Mouse (Mus musculus) megakaryocyte progenitor cell, adult 5-6 weeks (primary cell): Measurements from ENCODE around the gene Lyz2. TPM values are rescaled to one million over a fixed set of nuclear protein-coding genes. Genes with fewer than 3 reads are reported as not detected.
"Not testable (repeated sequence)": the region's sequence is repeated elsewhere in the genome, so short reads cannot be mapped to it uniquely, and the experiment has no call there.

Experiments used
- ATAC-seq: replicated peaks from 2 replicates; pipeline ENCODE4 v1.8.0; 2016; ENCODE audit warnings: mild to moderate bottlenecking, moderate TSS enrichment, inconsistent platforms; ENCODE audit not compliant: poor library complexity
- total RNA-seq, 2 experiments: library from RNA; stranded (forward) in 1 of 2; stranded (reverse) in 1 of 2; fragments of 157-497, 149-512 nt in 1 of 2; fragments of 200-1000 nt in 1 of 2; gene quantifications; 2 replicates each; pipeline versions ENCODE4 v1.2.3 to v1.2.4; 2015 to 2017

Lyz2 gene
- total RNA-seq (2015) (545 and 765 TPM in 2 replicates), total RNA-seq (2017) (600 and 820 TPM in 2 replicates)

DNA sequence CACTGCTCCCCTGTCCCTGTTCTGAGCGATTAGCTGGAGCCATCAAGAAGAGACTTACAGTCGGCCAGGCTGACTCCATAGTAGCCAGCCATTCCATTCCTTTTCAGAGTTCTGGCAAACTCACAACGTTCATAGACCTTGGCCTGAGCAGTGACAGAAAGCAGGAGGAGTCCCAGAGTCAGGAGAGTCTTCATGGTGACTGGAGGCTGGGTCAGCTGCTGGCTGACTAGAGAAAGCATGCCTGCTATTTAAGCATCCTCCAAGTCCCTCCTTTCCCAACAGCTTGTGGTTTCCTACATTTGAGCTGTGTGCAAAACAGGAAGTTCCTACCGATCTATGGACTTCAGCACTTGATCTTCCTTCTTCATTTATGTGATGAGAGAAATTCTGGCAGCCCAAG is at the start of gene Lyz2:
Gene Lyz2, minus strand, starts transcription at position 273 of the 400 bp plus-strand sequence.
- peak; percentile 75 for ATAC-seq

DNA sequence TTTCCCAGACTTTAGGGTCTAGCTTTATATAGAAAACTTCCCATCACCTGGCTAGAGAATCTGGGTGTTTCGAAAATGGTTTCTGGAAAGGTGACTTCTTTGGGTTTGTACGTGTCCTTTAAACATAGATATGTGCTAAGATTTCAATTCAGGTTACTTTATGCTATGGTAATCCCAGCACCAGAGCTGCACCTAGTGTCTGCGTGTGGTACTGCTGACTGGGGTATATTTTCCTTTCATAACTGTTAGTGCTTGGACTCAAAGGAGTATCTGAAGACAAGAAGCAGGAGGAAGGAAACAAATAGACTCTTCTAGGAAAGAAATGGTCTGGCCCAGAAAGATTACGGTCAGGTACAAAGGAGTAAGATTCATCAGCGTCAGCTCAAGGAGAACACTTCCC is 48.4 kb upstream of the Lyz2 start:
- peak; percentile 95 for ATAC-seq

DNA sequence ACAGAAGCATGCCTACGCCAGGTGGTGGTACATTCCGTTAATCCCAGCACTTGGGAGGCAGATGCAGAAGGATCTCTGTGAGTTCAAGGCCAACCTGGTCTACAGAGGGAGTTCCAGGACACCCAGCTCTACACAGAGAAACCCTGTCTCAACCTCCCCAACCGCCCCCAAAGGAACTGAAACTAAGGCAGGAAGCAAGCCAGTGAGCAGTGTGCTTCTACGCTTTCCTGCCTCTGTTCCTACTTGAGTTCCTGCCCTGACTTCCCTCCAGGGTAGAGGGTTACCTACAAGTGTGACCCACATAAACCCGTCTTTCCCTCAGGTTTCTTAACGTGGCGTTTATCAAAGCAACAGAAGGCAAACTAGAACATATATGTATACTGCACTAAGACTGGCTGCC is 41.7 kb upstream of the Lyz2 start:
- peak; percentile 93 for ATAC-seq

DNA sequence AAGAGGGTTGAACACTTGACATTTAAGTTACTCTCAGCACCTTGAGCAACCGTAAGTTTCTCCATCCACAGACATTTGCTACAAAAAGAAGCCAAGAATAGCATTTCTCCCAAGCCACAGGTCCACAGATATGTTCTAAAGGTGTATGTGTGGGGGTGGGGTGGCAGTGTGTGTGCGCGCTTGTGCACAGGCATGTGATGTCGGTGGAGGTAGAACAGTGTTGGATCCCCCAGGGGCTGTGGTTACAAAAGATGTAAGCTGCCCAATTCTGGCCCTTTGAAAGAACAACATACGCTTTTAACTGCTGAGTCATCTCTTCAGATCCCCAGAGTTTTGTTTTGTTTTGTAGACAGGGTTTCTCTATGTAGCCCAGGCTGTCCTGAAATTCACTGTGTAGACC is 40.5 kb upstream of the Lyz2 start:
- no peak for ATAC-seq

DNA sequence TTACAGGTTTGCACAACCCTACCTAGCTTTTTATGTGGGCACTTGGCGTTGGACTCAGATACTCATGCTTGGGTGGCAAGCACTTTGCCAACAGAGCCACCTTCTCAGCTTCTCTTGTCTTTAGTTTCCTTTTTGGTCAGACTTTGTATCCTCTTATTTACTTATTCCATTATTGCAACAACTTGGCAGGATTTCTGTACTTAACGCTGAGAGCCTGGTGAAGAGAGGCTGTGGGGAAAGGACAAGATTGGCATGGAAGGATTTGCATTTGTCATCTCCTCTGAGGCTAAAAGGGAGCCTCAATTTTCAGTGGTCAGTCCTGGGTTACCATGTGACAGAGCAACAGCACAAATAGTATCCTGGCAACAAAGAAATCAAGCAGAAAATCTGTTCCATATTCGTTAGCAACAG is 38.5 kb upstream of the Lyz2 start:
- ATAC-seq, result no peak

DNA sequence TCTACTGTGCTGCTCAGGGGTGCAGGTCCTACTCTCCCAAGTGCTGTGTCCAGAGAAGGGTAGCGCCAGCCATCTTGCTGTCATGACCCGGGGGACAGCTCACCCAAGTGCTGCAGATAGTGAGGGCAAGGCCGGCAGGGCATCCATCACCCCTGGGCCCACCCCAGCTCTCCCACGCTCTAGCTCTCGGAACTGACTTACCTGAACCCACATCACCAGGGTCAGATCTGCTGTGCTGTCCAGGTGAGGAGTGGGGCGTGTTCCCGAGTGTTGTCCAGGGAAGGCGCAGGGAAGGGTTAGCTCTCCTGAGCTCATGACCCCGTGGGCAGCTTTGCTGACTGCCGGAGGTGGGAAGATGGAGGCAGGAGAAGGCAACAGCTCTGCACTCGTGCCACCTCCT is 34.3 kb upstream of the Lyz2 start:
- no peak for ATAC-seq

DNA sequence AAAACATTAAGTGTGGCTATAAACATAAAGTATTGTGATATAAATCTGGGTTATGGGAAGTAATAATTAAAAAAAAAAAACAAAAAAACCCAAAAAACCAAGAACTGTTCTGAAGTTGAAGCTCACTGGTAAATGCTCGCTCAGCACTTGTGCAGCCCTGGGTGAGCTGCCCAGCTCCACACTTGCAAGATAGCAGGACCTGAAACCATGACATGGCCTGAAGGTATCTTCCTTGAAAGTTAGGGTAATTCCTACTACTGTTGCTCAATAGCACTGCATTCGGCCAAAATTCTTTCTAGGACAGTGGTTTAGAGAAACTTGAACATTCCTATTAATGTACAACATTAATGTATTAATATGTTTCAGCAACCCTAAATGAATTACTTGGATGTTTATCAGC is 31.0 kb upstream of the Lyz2 start:
- 0 out of 2 replicates have a peak, but pooled peaks have one; percentile 34 for ATAC-seq

DNA sequence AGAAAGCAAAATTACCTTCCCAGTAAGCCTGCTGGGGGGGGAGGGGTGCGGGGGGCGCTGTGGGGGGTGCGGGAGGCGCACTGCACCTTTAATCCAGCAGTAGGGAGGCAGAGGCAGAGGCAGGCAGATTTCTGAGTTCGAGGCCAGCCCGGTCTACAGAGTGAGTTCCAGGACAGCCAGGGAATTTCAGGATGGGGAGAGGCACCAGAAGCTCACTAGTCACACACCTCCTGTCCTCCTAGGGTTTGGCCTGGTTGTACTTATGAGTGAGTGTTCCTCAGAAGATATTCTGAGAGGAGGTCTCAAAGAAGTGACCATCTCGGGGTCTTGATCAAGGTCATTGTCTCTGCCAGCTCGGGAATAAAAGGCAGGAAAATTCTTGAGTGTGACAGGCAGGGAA is 30.0 kb upstream of the Lyz2 start:
- no peak for ATAC-seq

DNA sequence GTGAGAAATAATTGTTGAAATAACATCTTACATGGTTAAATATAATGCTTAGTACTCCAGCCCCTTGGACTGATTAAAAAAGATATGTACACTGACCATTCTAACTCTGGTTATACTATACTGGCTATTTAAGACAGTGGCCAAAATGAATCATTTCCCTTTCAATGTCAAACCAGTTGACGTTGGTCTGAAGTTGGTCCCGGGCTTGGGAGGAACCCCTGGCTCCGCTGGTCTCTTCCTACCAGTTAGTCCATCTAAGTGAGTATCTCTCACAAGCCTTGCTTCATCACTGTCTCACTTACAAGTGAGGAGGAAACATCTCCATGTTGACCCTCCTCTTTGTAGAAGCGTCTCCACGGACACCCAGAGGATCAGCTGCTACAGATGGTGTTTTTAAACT is 22.2 kb upstream of the Lyz2 start:
- no peak for ATAC-seq

DNA sequence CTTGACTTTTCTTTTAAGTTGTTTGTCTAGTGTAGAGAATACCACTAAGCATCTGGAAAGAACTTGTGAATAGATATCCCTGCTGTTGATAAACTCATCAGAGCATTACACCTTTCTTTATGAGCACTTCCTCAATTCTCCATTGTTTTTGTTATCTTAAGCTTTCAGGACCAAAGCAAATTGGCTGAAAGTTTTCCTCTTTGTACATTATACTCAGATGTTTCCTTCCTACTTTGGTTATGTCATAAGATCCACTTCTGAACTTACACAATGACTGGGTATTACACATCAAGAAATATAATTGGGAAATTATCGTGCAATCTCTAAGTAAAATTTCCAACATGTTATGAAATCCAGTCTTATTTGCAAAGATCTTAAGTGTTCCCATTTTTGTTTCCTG is 19.6 kb upstream of the Lyz2 start:
- peak; percentile 81 for ATAC-seq

DNA sequence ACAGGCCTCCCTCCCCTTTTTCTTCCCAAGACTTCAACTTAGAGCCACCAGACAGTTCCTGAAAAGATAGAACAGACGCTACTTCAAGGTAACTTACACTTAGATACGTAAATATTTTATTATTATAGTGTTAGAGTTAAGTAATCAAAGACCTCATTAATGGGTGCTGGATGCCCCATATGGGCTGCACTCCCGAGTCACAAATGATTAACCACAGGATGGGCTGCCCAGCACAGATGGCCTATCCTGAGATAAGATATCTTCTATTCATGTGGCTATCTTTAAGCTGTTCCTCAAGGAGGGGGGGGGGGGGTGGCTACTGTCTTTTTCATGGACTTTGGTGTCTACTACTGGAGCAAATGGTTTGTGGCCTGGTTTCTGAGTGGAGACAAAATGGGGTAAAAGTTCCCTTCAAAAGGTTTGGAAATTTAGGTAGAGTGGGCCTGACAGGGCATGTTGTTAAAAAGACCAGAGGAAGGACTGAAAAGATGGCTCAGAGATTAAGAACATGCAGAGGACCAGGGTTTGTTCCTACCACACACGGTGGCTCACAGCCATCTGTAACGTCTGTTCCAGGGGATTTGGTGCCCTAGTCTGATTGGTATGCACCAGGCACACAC is 17.9 kb upstream of the Lyz2 start:
- ATAC-seq, result no peak

DNA sequence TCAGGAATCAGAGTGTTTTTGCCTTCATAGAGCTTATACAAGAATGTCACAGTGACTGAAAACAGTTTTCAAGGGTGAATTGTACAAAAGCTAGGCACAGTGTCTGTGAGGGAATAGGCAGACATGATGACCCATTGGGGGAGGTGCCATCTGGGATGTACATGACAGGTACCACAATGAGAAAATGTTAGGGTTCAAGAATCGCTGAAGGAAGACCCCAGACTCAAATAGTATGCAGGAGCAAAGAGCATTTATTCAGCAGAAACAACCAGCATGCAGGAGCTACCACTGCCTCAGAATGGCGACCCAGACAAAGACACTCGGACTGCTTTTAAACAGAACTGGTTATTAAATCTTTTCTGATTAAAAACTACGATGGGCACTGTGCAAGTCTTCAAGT is 17.0 kb upstream of the Lyz2 start:
- ATAC-seq, result no peak

DNA sequence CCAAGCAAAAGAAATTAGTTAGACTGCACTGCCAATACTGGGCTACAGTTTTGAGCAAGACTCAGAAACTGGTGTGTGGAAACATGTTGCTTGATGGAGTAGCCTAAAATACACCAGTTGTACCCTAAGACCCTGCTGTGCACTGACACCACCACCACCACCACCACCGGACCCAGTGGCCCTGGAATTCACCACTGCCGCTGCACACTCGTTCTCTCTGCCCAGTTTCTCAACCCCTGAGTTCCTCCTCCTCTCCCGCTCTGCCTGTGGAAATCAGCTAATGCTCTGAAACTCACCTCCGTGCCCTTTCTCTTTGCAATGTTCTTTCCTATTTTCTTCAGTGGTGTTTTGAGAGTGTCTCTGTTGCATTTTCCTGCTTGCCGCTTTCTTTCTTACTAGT is 16.2 kb upstream of the Lyz2 start:
- ATAC-seq, result peak; percentile 47

DNA sequence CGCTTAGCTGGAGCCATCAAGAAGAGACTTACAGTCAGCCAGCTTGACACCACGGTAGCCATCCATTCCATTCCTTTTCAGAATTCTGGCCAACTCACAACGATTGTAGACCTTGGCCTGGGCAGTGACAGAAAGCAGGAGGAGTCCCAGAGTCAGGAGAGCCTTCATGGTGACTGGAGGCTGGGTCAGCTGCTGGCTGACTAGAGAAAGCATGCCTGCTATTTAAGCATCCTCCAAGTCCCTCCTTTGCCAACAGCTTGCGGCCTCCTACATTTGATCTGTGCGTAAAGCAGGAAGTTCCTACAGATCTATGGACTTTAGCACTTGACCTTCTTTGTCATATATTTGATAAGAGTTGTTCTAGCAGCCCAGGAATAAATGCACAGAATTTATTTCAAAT is 10.6 kb upstream of the Lyz2 start, which contains the start of gene Lyz1:
Gene Lyz1, minus strand, starts transcription at position 198 of the 400 bp plus-strand sequence.
- ATAC-seq, result no peak; the same call in 1 of the 2 replicates

DNA sequence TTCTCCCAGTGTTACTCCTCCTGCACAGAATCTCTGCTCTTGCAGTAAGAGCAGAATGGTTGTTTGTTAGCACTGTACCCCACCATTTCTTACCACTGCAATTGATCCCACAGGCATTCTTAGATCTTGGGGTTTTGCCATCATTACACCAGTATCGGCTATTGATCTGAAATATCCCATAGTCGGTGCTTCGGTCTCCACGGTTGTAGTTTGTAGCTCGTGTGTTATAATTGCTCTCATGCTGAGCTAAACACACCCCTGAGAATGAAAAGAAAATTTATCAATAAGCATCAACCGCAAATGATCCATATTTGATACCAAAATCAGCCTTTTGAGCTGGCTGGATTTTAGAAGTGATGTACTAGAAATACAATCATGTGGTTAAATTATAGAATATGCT is 8.8 kb upstream of the Lyz2 start:
- ATAC-seq, result not testable (repeated sequence)

DNA sequence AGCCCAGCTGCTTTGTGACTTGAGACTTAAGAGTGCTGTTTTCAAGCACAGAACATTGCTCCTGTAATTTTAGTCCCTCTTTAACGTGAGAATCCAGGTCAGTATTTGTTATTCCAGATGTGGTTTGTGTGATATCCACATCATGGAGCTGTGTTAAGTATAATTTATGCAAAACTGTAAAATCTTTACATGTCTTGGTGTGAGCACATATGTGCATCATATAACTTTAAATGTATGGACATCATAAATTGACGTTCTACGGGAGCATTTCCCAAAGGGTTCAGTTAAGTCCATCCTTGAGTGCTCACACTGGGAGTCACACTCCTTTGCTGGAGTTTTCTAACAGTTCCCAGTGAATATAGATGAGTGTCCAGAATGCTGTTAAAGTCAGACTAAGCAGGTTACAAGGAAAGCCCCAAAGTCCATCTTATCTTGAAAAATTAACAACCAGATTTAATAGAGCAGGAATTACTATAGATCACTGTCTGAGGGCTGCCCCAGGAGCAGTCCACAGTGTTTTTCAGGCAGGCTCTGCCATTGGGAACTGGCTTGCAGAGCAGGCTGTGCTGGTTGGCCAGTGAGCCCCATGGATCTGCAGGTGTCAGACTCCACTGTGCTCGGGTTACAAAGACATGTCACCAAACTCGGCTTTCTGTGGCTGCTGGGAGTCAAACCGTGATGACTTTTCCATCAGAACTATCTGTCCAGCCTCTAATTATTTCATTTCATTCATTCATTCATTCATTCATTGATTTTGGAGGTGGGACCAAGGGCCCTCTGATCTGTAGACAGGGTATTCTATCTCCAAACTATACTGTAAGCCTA is 8.1 kb upstream of the Lyz2 start:
- ATAC-seq, result no peak

DNA sequence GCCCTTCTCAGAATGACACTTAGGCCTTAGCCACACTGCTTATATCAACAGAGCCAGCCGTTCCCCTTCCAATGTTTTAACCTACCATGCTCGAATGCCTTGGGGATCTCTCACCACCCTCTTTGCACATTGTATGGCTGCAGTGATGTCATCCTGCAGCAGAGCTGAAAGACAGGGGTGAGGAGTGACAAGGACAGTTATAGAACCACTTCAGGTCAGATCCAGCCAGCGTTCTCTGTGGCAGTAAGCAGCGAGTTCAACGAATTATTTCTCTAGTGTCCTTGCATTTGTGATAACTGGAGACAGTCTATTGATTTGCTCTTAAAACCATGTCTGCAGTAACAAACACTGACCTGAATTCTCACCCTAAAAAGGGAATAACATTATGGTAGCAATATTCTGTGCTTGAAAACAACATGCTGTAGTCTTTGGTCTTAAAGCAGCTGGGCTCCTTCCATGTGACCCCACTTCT is 6.9 kb upstream of the Lyz2 start:
- not testable (repeated sequence) for ATAC-seq

DNA sequence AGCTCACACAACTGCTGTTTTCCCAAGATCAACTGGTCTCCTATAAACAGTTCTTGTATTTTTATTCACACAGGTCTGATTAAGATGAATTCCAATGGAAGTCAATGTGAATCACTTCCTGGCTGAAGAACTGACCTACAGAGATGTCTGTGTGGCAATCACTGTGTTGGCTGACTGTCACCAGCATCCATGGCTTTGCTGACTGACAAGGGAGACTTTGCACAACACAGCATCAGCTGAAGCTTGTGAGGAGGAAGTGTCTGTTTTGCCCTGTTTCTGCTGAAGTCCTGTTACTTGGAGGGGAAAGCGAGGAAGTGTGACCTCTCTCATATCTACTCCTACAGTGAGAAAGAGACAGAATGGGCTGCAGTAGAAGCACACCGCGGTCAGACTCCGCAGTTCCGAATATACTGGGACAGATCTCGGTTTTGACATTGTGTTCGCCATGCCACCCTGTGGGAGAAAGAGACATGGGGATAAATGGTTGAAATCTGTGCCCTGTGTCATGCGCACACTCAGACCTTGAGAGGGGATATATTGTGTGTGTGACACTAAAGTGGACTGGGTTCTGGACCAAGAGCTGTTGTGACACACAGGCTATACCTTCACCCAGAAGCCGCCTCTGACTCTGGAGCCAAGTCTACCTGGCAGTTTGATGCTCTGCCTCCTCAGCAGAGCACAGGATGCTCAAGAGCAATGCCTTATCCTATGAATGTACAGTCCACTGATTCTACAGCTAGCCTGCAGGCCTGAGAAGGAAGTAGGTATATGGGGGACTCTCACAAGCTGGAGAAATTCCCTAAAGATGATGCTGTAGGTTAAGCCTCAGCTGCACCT is 6.3 kb upstream of the Lyz2 start:
- ATAC-seq, result peak; percentile 80

DNA sequence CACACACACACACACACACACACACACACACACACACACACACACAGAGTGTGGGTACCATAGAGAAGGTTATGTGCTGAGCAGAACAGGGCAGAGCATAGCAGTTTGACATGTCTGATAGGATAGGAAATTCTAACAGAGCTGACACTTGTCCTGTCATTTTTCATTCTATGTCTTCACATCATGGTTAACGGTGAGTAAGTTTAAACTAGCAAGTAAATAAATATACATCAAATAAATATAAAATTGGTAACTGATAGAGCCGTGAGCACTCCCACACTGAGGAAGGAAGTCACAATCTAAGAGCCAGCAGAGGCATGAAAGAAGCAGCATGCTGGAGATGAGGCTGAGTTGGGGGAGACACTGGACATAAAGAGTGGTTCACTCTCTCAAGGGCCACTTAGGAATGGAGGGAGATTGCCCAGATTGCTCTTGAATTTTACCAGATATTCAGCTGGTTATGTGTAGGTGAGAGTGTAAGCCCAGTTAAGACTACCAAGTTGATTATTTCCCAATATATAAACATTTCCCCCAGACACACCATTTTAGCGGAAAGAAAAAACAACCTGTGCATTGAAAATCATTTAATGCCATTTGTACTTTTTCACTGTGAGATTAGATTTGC is 5.2 kb upstream of the Lyz2 start:
- no peak for ATAC-seq

DNA sequence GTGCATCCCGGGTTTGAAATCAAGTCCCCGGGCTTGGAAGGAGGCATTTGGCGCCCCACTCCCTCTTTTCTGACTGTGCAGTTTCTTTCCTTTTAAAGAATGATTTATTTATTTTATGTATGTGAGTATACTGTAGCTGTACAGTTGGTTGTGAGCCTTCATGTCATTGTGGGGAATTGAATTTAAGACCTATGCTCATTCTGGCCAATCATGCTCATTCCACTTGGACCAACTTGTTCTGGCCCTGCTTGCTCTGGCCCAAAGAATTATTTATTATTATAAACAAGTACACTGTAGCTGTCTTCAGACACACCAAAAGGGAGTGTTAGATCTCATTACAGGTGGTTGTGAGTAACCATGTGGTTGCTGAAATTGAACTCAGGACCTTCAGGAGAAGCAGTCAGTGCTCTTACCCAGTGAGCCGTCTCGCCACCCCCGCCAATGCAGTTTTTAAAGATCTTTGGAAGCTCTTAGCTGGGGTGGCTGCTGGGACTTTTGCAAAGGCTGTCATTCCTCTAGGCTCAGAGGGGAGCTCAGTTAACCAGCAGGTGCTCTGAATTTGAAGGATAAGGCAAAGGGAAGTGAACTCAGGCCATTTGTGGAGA is 4.3 kb upstream of the Lyz2 start:
- ATAC-seq, result no peak
